Mouse (Mus musculus) ES-E14 (cell line): ENCODE measurements around the gene Kcnip1.

Source experiments
- CHD2 ChIP-seq: IDR thresholded peaks from 2 replicates; pipeline ENCODE4 v1.6.1; 2014; ENCODE audit warnings: mild to moderate bottlenecking, low read depth, low read length, inconsistent platforms
- HCFC1 ChIP-seq: IDR thresholded peaks from 2 replicates; pipeline ENCODE4 v1.6.1; 2012; ENCODE audit warnings: low read length, inconsistent platforms, borderline replicate concordance; ENCODE audit not compliant: insufficient read depth
- MAFK ChIP-seq: IDR thresholded peaks from 2 replicates; pipeline ENCODE4 v1.6.1; 2014; ENCODE audit warnings: mild to moderate bottlenecking, low read depth, low read length, inconsistent platforms; ENCODE audit not compliant: insufficient read depth
- ZC3H11A ChIP-seq: IDR thresholded peaks from 2 replicates; pipeline ENCODE4 v1.6.1; 2012; ENCODE audit warnings: low read depth, mild to moderate bottlenecking, inconsistent platforms, low read length, borderline replicate concordance

DNA sequence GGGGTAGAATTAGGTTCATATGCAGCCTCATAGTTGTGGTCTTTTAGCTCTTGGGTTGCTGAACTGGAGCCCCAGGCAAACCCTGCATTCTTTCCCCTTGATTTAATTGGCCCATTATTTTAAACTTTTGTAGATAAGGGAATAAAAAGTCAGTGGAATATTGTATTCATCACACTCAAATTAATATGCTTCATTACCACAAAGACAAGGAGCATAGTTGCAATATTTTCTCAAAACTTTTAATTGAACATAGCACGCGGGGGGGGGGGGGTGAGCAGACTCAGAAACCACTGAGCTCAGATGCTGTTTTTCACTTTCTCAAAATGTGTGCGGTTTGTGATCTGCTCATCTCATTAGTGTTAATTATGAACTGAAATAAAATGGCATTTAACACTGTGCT, 302.8 kb downstream of the Kcnip1 start:
- no peak for TF ChIP-seq CHD2
- TF ChIP-seq HCFC1 = no peak
- no peak for TF ChIP-seq MAFK
- no peak for TF ChIP-seq ZC3H11A
